Mouse (Mus musculus): ENCODE data around the gene Ice1. TPM values are rescaled to one million over a fixed set of nuclear protein-coding genes. Genes with fewer than 3 reads are reported as not detected.

Gene Ice1
- polyA plus RNA-seq, 1 experiment from 2014 or later: 59.1 TPM

DNA sequence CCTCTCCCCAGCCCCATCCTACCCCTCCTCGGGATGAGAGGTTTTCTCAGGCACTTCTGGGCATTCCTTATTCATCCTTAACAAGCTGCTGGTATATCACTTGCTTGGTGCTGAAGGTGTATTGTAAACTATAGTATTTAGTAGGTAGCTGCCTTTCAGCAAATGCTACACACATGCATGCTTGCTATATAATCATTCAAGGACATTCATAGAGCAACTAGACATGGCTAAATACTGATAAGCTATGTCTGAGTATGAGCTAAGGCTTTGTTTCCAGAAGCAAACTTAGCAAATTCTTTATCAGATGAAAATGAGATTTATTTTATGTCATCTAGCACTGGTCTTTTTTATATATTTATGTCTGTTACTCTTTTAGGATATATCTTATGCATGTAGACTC is 11.8 kb downstream of the Ice1 start:
- 89% methylated on average over 1 of the region's 1 CpGs for WGBS
- Histone ChIP-seq H3K4me1 (ENCODE audit: control insufficient read depth, insufficient read depth, low read length) (no peaks in the 10 kb centered on the region), H3K27me3 (ENCODE audit: control insufficient read depth, insufficient read depth, low read length) (no peaks in the 10 kb centered on the region), H3K9me3 (ENCODE audit: control insufficient read depth, low read length) (no peaks in the 10 kb centered on the region), H3K4me3 (replicated peaks; ENCODE audit: low read depth, low read length) (no peak overlapping the region), H3K27ac (replicated peaks; ENCODE audit: low read depth, low read length) (no peak overlapping the region), H3K4me2 (ENCODE audit: low read length) (no peak overlapping the region), H3K36me3 (ENCODE audit: control insufficient read depth, insufficient read depth, low read length) (0 out of 2 replicates have a peak, but pooled peaks cover 4% of the 10 kb centered on the region), H3K9ac (replicated peaks; ENCODE audit: low read length) (no peak overlapping the region)
- no peak for DNase-seq
- ATAC-seq (ENCODE audit: low FRiP score, low TSS enrichment): no peak

DNA sequence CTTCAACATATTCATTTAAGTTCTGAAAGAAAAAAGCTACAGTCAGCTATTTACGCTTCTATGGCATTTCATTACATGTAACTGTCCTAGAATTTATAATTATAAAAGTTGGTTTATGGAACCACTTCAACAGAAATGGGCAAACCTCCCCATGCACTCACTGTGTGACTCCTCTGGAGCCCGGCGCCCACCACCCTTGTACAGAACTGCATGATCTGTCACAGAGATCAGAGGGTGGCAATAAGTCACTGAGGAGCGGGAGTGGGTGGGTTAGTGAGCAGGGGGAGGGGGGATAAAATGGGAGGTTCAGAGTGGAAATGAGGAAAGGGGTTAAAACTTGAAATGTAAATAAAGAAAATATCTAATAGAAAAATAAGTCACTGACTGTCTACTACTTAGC is 13.0 kb downstream of the Ice1 start:
- Histone ChIP-seq H3K27me3 (ENCODE audit: control insufficient read depth, insufficient read depth, low read length) (no peaks in the 10 kb centered on the region), H3K4me2 (ENCODE audit: low read length) (no peak overlapping the region), H3K9ac (replicated peaks; ENCODE audit: low read length) (no peak overlapping the region), H3K9me3 (ENCODE audit: control insufficient read depth, low read length) (no peaks in the 10 kb centered on the region), H3K4me1 (ENCODE audit: control insufficient read depth, insufficient read depth, low read length) (no peaks in the 10 kb centered on the region), H3K4me3 (replicated peaks; ENCODE audit: low read depth, low read length) (no peak overlapping the region), H3K27ac (replicated peaks; ENCODE audit: low read depth, low read length) (no peak overlapping the region), H3K36me3 (ENCODE audit: control insufficient read depth, insufficient read depth, low read length) (peaks cover 14% of the 10 kb centered on the region)
- WGBS: 91% methylated on average over 4 of the region's 4 CpGs
- ATAC-seq (ENCODE audit: low FRiP score, low TSS enrichment): no peak
- no peak for DNase-seq

DNA sequence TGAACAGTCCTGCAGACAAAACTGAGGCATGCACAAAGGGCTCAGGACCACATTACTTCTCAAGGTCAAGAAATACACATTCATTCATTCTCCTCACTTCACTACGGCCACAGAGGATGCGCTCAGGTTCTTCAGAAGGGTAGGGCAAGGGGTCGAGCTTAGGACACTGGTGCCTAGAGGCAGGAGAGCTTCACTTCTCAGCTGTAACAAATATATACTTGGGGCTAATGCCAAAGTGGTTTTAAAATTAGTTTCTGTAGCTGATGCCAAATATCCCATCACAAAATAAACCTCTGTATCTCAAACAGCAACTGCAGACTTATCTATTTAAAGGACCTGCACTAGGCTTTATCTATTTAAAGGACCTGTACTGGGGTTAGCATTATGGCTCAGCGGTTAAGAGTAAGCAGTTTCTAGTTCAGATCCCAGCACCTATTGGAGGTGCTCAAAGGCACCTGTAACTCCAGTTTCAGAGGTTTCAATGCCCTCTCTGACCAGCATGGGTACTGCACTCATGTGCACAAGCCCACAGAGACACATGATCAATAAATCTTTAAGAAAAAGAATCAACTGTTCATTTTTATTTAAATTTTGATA is 14.9 kb downstream of the Ice1 start:
- no peaks in the 10 kb centered on the region for H3K27me3 ChIP-seq (ENCODE audit: control insufficient read depth, insufficient read depth, low read length)
- ATAC-seq (ENCODE audit: low FRiP score, low TSS enrichment) (no peak), DNase-seq (no peak)
- no peak overlapping the region for H3K4me2 ChIP-seq (ENCODE audit: low read length)
- WGBS: over 99% methylated on average over 4 of the region's 4 CpGs
- H3K27ac ChIP-seq (replicated peaks; ENCODE audit: low read depth, low read length): no peak overlapping the region
- H3K9me3 ChIP-seq (ENCODE audit: control insufficient read depth, low read length): no peaks in the 10 kb centered on the region
- no peak overlapping the region for H3K4me3 ChIP-seq (replicated peaks; ENCODE audit: low read depth, low read length)
- peaks cover 29% of the 10 kb centered on the region for H3K36me3 ChIP-seq (ENCODE audit: control insufficient read depth, insufficient read depth, low read length)
- no peak overlapping the region for H3K9ac ChIP-seq (replicated peaks; ENCODE audit: low read length)
- no peaks in the 10 kb centered on the region for H3K4me1 ChIP-seq (ENCODE audit: control insufficient read depth, insufficient read depth, low read length)

DNA sequence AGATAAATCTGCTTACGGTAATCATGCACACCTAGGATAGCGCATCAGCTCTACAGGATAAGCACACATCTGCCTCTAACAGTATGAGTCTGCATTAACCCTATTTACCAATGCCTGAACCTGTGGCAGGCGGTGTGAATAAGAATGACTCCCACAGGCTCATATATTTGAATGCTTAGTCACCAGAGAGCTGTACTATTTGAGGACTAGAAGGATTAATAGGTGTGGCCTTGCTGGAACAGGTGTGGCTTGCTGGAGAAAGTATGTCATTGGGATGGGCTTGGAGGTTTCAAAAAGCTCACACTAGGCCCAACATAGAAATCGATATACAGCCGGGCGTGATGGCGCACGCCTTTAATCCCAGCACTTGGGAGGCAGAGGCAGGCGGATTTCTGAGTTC is 15.9 kb downstream of the Ice1 start:
- Histone ChIP-seq H3K36me3 (ENCODE audit: control insufficient read depth, insufficient read depth, low read length) (peaks cover 40% of the 10 kb centered on the region), H3K9ac (replicated peaks; ENCODE audit: low read length) (no peak overlapping the region), H3K4me3 (replicated peaks; ENCODE audit: low read depth, low read length) (no peak overlapping the region), H3K9me3 (ENCODE audit: control insufficient read depth, low read length) (no peaks in the 10 kb centered on the region), H3K4me1 (ENCODE audit: control insufficient read depth, insufficient read depth, low read length) (no peaks in the 10 kb centered on the region), H3K4me2 (ENCODE audit: low read length) (no peak overlapping the region), H3K27me3 (ENCODE audit: control insufficient read depth, insufficient read depth, low read length) (no peaks in the 10 kb centered on the region), H3K27ac (replicated peaks; ENCODE audit: low read depth, low read length) (no peak overlapping the region)
- ATAC-seq (ENCODE audit: low FRiP score, low TSS enrichment) (no peak), DNase-seq (no peak)
- WGBS: 99% methylated on average over 9 of the region's 9 CpGs

DNA sequence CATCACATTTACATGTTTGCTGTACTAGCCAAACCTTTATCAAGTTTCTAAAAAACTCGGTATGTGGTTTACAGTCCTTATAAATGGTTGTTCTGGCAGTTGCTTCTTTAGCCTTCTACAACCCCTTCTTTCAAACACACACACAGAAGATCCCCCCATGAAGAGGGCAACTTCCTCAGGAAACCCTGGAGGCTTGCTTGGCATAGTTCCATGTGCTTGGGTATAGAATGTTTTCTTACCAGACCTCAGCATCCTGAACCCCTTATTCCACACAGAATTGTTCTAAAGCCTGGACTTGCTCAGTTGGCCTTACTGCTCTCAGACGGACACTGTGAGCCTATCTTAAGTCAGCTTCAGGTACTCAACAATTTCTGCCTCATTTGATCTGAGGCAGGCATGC is 24.6 kb downstream of the Ice1 start:
- H3K4me2 ChIP-seq (ENCODE audit: low read length): no peak overlapping the region
- no peak overlapping the region for H3K27ac ChIP-seq (replicated peaks; ENCODE audit: low read depth, low read length)
- ATAC-seq (ENCODE audit: low FRiP score, low TSS enrichment) (no peak), DNase-seq (no peak)
- H3K9ac ChIP-seq (replicated peaks; ENCODE audit: low read length): no peak overlapping the region
- no peaks in the 10 kb centered on the region for H3K9me3 ChIP-seq (ENCODE audit: control insufficient read depth, low read length)
- 91% methylated on average over 2 of the region's 2 CpGs for WGBS
- no peak overlapping the region for H3K4me3 ChIP-seq (replicated peaks; ENCODE audit: low read depth, low read length)
- peaks cover 87% of the 10 kb centered on the region for H3K36me3 ChIP-seq (ENCODE audit: control insufficient read depth, insufficient read depth, low read length)
- H3K4me1 ChIP-seq (ENCODE audit: control insufficient read depth, insufficient read depth, low read length): no peaks in the 10 kb centered on the region
- H3K27me3 ChIP-seq (ENCODE audit: control insufficient read depth, insufficient read depth, low read length): no peaks in the 10 kb centered on the region

DNA sequence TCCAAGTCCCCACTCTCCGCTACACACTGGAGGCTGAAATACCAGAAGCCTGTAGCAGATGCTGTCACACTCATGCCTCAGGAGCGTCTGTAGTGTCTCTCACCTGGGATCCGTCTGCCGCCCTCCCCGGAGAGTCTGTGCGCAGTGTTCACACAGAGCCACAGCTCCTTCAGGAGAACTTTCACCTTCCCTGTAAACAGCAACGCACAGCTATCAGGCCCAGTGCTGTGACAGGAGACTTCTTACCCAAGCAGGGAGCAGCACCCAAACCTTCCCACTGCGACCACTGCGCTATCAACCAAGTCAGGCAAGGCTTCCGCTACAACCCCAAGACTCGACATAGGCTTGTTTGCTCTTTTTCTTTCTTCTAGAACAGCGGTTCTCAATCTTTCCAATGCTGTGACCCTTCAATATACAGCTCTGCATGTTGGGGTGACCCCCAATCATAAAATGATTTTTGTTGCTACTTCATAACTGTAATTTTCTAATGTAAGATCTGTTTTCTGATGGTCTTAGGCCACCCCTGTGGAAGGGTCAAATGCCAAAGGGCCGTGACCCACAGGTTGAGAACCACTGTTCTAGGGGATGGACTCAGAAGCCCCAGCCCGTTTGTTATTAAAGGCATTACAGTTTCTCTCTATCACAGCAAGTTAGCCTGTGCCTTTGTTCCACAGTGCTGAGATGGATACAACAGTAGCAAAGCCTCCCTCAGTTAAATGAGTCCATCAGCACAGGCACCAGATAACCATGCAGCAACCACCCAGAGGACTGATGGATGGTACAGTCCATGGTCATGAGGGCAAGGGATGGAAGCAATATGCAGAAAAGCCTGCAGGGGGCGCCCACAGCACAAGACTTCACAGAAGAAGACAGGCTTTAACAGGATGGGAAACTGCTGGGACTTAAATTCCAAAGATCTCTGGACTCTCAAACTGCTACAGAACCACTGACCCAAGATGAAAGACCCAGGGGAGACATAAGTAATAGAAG is 26.7 kb downstream of the Ice1 start:
- H3K36me3 ChIP-seq (ENCODE audit: control insufficient read depth, insufficient read depth, low read length): peaks cover 87% of the 10 kb centered on the region
- 89% methylated on average over 15 of the region's 15 CpGs for WGBS
- ATAC-seq (ENCODE audit: low FRiP score, low TSS enrichment) (peak; percentile 27; the same call in 1 of the 2 replicates), DNase-seq (peak; percentile 86)
- H3K27ac ChIP-seq (replicated peaks; ENCODE audit: low read depth, low read length): no peak overlapping the region
- no peak overlapping the region for H3K9ac ChIP-seq (replicated peaks; ENCODE audit: low read length)
- H3K27me3 ChIP-seq (ENCODE audit: control insufficient read depth, insufficient read depth, low read length): no peaks in the 10 kb centered on the region
- H3K4me3 ChIP-seq (replicated peaks; ENCODE audit: low read depth, low read length): no peak overlapping the region
- no peak overlapping the region for H3K4me2 ChIP-seq (ENCODE audit: low read length)
- H3K9me3 ChIP-seq (ENCODE audit: control insufficient read depth, low read length): no peaks in the 10 kb centered on the region
- no peaks in the 10 kb centered on the region for H3K4me1 ChIP-seq (ENCODE audit: control insufficient read depth, insufficient read depth, low read length)

DNA sequence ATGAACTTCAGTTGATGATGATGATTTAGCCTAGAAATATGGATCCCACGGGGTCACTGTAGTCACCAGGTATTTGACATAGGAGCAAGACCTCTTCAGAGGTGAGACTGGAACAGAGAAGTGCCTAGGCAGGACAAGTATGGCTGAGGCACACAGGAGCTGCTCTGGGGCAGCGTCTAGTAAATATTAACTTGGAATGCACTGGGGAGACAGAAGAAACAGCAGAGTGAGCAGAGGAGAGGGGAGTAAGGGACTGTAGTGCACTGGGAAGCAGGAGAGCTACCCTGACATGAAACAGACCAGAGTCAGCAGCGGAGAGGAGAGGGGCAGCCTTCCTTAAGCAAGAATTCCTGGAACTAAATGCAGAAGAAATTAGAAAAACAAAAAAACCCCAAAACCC is 27.8 kb downstream of the Ice1 start:
- H3K36me3 ChIP-seq (ENCODE audit: control insufficient read depth, insufficient read depth, low read length): peaks cover 86% of the 10 kb centered on the region
- no peak overlapping the region for H3K4me2 ChIP-seq (ENCODE audit: low read length)
- DNase-seq: no peak
- H3K9ac ChIP-seq (replicated peaks; ENCODE audit: low read length): no peak overlapping the region
- H3K27me3 ChIP-seq (ENCODE audit: control insufficient read depth, insufficient read depth, low read length): no peaks in the 10 kb centered on the region
- H3K27ac ChIP-seq (replicated peaks; ENCODE audit: low read depth, low read length): no peak overlapping the region
- 95% methylated on average over 3 of the region's 3 CpGs for WGBS
- ATAC-seq (ENCODE audit: low FRiP score, low TSS enrichment): no peak
- no peaks in the 10 kb centered on the region for H3K9me3 ChIP-seq (ENCODE audit: control insufficient read depth, low read length)
- no peaks in the 10 kb centered on the region for H3K4me1 ChIP-seq (ENCODE audit: control insufficient read depth, insufficient read depth, low read length)
- H3K4me3 ChIP-seq (replicated peaks; ENCODE audit: low read depth, low read length): no peak overlapping the region

DNA sequence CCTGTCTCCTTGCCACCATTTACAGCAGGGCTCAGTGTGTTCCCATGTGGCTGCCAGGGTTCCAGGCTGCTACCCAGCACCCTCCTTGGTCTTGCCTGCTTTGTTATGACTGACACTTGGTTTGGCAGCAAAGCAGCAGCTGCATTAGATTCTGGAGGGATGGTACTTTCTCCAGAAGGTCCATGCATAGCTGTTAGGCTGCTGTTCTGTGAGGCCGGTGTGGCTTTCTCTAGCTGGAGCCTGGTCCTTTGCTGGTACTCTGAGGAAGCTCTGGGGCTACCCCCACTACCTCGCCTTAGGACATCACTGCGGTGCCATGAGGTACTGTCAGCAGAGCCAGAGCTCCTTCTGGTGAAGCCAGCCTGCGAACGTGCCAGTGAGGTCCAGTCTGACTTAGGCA is 32.1 kb downstream of the Ice1 start:
- H3K27ac ChIP-seq (replicated peaks; ENCODE audit: low read depth, low read length): no peak overlapping the region
- H3K27me3 ChIP-seq (ENCODE audit: control insufficient read depth, insufficient read depth, low read length): no peaks in the 10 kb centered on the region
- peaks cover 99% of the 10 kb centered on the region for H3K36me3 ChIP-seq (ENCODE audit: control insufficient read depth, insufficient read depth, low read length)
- WGBS: 96% methylated on average over 5 of the region's 5 CpGs
- no peaks in the 10 kb centered on the region for H3K9me3 ChIP-seq (ENCODE audit: control insufficient read depth, low read length)
- DNase-seq (no peak), ATAC-seq (ENCODE audit: low FRiP score, low TSS enrichment) (no peak)
- H3K4me3 ChIP-seq (replicated peaks; ENCODE audit: low read depth, low read length): no peak overlapping the region
- H3K4me1 ChIP-seq (ENCODE audit: control insufficient read depth, insufficient read depth, low read length): no peaks in the 10 kb centered on the region
- H3K4me2 ChIP-seq (ENCODE audit: low read length): no peak overlapping the region
- H3K9ac ChIP-seq (replicated peaks; ENCODE audit: low read length): no peak overlapping the region

DNA sequence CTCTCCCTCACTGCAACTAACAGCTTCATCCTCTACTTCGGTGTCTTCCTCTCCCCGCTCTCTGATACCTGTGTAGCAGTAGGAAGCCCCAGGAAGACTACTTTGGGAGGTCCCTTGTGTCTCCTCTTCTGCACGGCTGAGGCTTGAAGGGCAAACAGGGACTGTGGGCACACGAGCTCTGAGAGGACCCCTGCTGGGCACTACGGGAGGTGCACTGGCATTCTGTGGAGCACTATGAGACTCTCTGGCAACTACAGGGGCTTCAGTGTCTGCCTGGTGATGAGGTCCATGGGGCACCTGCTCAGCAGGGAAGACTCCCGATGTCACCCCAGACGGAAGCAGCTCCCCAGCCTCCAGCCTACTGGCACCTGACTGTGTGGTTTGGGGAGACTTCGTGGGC is 32.7 kb downstream of the Ice1 start:
- H3K4me3 ChIP-seq (replicated peaks; ENCODE audit: low read depth, low read length): no peak overlapping the region
- no peak for ATAC-seq (ENCODE audit: low FRiP score, low TSS enrichment)
- no peaks in the 10 kb centered on the region for H3K9me3 ChIP-seq (ENCODE audit: control insufficient read depth, low read length)
- WGBS: 86% methylated on average over 8 of the region's 8 CpGs
- H3K27me3 ChIP-seq (ENCODE audit: control insufficient read depth, insufficient read depth, low read length): no peaks in the 10 kb centered on the region
- no peak overlapping the region for H3K27ac ChIP-seq (replicated peaks; ENCODE audit: low read depth, low read length)
- H3K36me3 ChIP-seq (ENCODE audit: control insufficient read depth, insufficient read depth, low read length): peaks cover 99% of the 10 kb centered on the region
- H3K4me2 ChIP-seq (ENCODE audit: low read length): no peak overlapping the region
- DNase-seq: peak; percentile 9
- no peaks in the 10 kb centered on the region for H3K4me1 ChIP-seq (ENCODE audit: control insufficient read depth, insufficient read depth, low read length)
- H3K9ac ChIP-seq (replicated peaks; ENCODE audit: low read length): no peak overlapping the region

Measured in midbrain, embryonic 14.5 days (tissue).